Mouse (Mus musculus) macrophage (primary cell): ENCODE data around the gene Gm27029. TPM values are rescaled to one million over a fixed set of nuclear protein-coding genes. Genes with fewer than 3 reads are reported as not detected.
"Not testable (repeated sequence)": the region's sequence is repeated elsewhere in the genome, so short reads cannot be mapped to it uniquely, and the experiment has no call there.

Experiments used
- H3K27ac ChIP-seq: fragments of 350-480 bp; formaldehyde crosslinking; 2 replicates; pipeline ENCODE4 v1.9.0; 2021
- H3K36me3 ChIP-seq: fragments of 350-480 bp; formaldehyde crosslinking; 2 replicates; pipeline ENCODE4 v1.9.0; 2021; ENCODE audit errors: inconsistent target
- H3K4me3 ChIP-seq: fragments of 350-480 bp; formaldehyde crosslinking; 2 replicates; pipeline ENCODE4 v1.9.0; 2021; ENCODE audit errors: inconsistent target
- H3K79me2 ChIP-seq: fragments of 350-480 bp; formaldehyde crosslinking; 2 replicates; pipeline ENCODE4 v1.9.0; 2021; ENCODE audit errors: inconsistent target
- WGBS: methylation state at CpG from one replicate; pipeline ENCODE4 v1.1.7; 2026; ENCODE audit warnings: inconsistent platforms; ENCODE audit not compliant: missing documents; 5-methylcytosine and 5-hydroxymethylcytosine counted together
- polyA plus RNA-seq: library from polyadenylated mRNA; stranded (reverse); fragments of 250-400 nt; gene quantifications from 3 replicates; pipeline ENCODE4 v1.2.4, GENCODE M21; 2018; ENCODE audit warnings: inconsistent platforms
- total RNA-seq, 78 experiments: library from RNA; depleted of rRNA; stranded (reverse); fragments of 250-400 nt; gene quantifications; 1 replicate in 9 of 78; 2 replicates in 24 of 78; 3 replicates in 43 of 78; 4 replicates in 2 of 78; pipeline ENCODE4 v1.2.4; 2018; ENCODE audit warnings: inconsistent platforms in 56 of 78

The Gm27029 gene
- 1 to 10 TPM in 8 of 26 experiments, under 1 TPM in 5, not detected in 13; 0.62 to 2.3 (median 1.2) TPM for total RNA-seq (2018; cell fraction: chromatin; rRNA removed)
- total RNA-seq (2018; cell fraction: cytosol; rRNA removed), result 1 to 10 TPM in 6 of 26 experiments, under 1 TPM in 20; 0.15 to 1.7 (median 0.68) TPM
- 1 to 10 TPM in 6 of 26 experiments, under 1 TPM in 6, not detected in 14; 0.44 to 2.8 (median 1.1) TPM for total RNA-seq (2018; cell fraction: nucleus; rRNA removed)
- 0.82 to 2.1 TPM in 2 of 3 replicates, not detected in the other for polyA plus RNA-seq

DNA sequence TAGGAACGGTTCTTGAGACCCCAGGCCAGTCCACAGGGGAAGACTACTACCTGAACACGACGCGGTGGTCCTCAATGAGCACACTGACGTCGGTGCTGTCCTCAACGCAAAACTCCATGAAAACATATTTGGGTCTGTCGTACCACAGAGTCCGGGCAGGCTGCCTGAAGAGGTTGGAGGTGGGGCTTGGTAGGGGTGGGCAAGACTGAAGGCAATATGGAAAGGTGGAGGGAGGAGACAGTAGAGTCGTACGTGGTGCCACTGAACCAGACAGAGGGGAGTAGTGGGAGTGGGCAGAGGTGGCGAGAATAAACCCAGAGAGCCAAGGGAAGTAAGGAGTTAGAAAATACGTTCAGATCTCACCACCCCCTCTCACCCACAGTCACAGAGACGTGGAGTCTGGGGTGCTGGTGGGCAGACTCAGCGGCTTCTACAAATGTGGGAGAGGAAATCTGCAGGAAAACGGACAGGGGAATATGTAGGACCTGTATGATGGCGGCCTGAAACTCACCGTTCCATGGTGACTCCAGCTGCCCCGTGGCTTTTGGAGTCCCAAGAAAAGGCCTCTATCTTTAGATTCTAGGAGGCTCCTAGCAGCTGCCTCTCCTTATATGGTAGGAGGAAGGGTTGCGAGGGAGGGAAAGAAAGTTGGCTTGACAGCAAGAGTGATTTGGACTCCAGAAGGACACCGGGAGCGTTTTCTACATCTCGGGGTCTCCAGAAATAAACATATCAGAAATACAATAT, at the start of gene Gm27029:
TSS of gene Gm27029 (minus strand) at position 692 of the 747 bp plus-strand sequence.
- WGBS, result 9% methylated on average over 23 of the region's 23 CpGs
- peak within 1 kb of the TSS; percentile 65 for H3K27ac ChIP-seq
- H3K79me2 ChIP-seq, result peaks cover 34% of the 10 kb centered on the region
- H3K36me3 ChIP-seq, result peaks cover 3% of the 10 kb centered on the region; the same call in 1 of the 2 replicates
- peak within 1 kb of the TSS; percentile 64 for H3K4me3 ChIP-seq

DNA sequence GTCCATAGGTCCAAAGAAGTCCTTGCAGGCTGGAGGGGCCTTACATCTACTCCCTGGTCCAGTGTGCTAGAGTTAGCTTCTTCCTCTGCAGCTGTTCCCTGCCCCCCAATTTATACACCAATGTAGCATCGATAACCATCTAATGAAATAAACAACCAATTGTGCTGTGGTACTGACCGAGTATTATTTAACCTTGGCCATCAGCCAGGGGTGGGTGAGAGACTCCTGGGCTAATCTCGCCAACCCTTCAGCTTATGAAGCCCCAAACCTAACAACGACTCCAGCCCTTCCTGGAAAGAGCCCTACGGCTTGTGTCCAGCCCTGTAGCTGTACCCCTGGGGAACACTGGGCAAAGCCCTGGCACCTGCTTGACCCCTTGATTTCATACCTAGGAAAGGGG, 49.7 kb upstream of the Gm27029 start:
- H3K36me3 ChIP-seq, result no peaks in the 10 kb centered on the region
- H3K27ac ChIP-seq, result no peak overlapping the region
- H3K79me2 ChIP-seq, result no peaks in the 10 kb centered on the region
- H3K4me3 ChIP-seq, result no peak overlapping the region
- 88% methylated on average over 5 of the region's 5 CpGs for WGBS

DNA sequence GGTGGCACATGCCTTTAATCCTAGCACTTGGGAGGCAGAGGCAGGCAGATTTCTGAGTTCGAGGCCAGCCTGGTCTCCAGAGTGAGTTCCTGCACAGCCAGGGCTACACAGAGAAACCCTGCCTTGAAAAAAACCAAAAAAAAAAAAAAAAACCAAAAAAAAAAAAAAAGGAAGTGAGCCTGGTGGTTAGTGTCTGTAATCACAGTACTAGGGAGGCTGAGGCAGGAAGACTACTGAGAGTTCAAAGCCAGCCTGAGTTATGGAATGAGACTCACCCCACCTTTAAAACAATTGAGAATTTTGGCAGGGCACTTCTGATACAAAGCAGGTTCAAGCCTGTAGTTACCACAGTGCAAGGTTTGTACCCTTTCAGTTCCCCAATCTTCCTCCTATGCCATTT, 49.1 kb upstream of the Gm27029 start:
- H3K4me3 ChIP-seq, H3K36me3 ChIP-seq, H3K27ac ChIP-seq, H3K79me2 ChIP-seq: not testable (repeated sequence)
- whole genome bisulfite sequencing, result no CpG with 5 or more reads among the region's 1 CpGs

DNA sequence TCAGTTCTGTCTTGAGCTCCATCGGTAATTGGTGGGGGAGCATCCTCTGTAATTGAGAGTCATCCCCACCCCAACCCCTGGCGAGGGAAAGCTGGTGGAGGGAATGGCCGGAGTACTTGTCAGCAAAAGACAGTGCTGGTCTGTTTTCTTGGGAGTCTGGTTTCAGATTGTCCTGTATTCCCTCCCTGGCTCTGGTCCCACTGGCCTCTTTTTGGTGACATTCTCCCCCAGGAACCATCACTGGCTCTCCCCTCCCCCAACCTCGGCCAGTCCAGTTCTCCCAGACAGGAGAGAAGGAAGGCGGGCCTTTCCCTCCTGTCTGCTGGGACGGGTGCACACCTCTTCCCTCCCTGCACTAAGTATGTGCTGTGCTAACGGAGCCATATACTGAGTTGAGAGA, 47.7 kb upstream of the Gm27029 start:
- H3K27ac ChIP-seq, result no peak overlapping the region
- no peak overlapping the region for H3K4me3 ChIP-seq
- no peaks in the 10 kb centered on the region for H3K36me3 ChIP-seq
- H3K79me2 ChIP-seq, result no peaks in the 10 kb centered on the region
- 90% methylated on average over 5 of the region's 7 CpGs for WGBS

DNA sequence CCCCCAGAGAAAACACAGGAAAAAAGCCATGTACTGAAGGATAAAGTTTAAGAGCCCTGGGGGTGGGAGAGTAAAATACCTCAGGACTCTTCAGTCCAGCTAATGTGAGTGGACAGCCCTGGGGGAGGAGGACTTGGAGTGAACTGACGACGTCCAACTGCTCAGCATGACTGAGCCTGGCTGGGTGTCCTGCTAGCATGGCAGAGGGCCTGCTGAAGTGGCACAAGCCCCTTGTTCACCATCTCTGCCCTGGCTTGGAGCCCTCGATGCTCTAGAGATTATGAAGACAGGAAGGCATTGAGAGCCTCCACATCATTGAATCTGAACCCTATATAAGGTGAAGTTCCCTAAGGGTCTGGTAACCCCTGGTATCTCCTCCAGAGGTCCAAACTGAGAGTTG, 47.3 kb upstream of the Gm27029 start:
- no peak overlapping the region for H3K27ac ChIP-seq
- H3K79me2 ChIP-seq, result no peaks in the 10 kb centered on the region
- no peaks in the 10 kb centered on the region for H3K36me3 ChIP-seq
- 87% methylated on average over 3 of the region's 3 CpGs for WGBS
- no peak overlapping the region for H3K4me3 ChIP-seq

DNA sequence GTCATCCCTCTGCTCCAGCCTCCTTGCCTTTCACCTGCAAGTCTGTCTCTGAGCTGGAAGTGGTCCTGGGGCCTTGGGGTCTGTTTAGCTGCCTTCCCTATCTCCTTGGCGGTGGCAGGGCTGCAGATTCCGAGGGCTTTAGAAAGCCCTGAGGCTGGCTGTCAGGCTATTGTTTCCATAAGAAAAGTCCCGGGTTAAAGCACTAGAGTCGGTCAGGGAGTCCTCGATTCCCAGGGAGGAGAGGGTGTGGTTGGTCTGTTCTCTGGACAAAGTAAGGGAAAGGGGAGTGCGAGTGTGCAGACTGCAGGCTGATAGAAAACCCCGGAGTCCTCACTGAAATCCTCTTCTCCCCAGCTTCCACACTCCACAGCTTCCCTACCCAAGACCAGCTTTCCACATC, 45.6 kb upstream of the Gm27029 start:
- WGBS, result 92% methylated on average over 7 of the region's 7 CpGs

DNA sequence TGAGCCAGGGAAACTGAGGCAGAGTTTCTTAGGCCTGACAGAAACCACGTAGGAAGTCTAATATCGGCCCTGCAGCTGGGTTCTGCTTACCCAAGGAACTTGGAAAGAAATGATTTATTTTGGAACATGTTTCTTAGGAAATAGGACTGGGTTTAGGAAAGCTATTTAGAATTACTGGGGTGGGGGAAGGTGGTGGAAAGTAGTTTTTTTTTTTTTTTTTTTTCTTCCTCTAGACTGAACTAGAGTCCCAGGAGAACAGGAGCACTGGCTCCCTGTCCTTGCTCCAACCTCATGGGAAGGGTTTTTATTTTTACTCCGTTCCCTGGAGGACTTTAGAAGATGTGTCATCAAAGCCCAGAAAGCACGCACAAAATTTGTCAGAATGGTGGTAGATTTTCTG, 44.6 kb upstream of the Gm27029 start:
- WGBS, result 82% methylated on average over 4 of the region's 4 CpGs
- H3K27ac ChIP-seq, result no peak overlapping the region
- no peak overlapping the region for H3K4me3 ChIP-seq
- H3K36me3 ChIP-seq, result no peaks in the 10 kb centered on the region
- peaks cover 14% of the 10 kb centered on the region for H3K79me2 ChIP-seq

More for the DNA sequence above, 45.6 kb upstream of the Gm27029 start:
- H3K27ac ChIP-seq, result no peak overlapping the region
- H3K4me3 ChIP-seq, result no peak overlapping the region
- H3K79me2 ChIP-seq, result peaks cover 4% of the 10 kb centered on the region; the same call in 1 of the 2 replicates
- no peaks in the 10 kb centered on the region for H3K36me3 ChIP-seq

DNA sequence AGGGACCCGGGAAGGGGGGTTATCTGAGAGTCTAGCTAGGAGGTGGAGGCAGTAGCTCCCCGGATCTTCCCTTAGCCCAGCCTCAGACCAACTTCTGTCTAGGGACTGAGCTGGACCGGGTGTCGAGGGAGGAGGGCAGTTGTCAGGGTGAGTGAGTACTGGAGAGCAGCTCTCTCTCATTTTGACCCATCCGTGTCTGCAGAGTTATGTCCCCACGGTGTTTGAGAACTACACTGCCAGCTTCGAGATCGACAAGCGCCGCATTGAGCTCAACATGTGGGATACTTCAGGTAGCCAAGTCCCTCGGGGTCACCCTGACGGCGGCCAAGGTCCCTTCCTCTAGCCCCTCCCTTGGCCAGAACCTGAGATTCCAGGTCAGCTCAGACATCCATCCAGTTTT, 44.1 kb upstream of the Gm27029 start:
- 26% methylated on average over 10 of the region's 13 CpGs for WGBS
- H3K4me3 ChIP-seq, result peak overlapping the region; percentile 33
- no peak overlapping the region for H3K27ac ChIP-seq
- peaks cover 18% of the 10 kb centered on the region for H3K79me2 ChIP-seq
- no peaks in the 10 kb centered on the region for H3K36me3 ChIP-seq

DNA sequence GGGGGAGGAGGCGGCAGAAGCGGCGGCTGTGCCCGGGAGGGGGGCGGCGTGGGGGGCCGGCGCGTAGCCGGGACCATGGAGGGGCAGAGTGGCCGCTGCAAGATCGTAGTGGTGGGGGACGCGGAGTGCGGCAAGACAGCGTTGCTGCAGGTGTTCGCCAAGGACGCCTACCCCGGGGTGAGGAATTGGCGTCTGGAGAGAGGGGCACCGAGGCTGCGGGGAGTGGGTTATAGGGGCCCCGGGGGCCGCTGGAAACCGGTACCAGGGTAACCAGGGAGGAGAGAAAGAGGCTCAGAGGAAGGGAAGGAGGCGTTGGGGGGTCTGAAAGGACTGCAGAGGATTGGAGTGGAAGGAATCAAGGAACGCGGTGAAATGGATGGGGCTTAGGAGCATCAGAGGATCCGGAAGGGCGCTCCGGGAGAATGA, 43.7 kb upstream of the Gm27029 start:
- Histone ChIP-seq H3K36me3 (no peaks in the 10 kb centered on the region), H3K4me3 (peak overlapping the region; percentile 33), H3K27ac (no peak overlapping the region), H3K79me2 (peaks cover 23% of the 10 kb centered on the region)
- 4% methylated on average over 30 of the region's 31 CpGs for WGBS

DNA sequence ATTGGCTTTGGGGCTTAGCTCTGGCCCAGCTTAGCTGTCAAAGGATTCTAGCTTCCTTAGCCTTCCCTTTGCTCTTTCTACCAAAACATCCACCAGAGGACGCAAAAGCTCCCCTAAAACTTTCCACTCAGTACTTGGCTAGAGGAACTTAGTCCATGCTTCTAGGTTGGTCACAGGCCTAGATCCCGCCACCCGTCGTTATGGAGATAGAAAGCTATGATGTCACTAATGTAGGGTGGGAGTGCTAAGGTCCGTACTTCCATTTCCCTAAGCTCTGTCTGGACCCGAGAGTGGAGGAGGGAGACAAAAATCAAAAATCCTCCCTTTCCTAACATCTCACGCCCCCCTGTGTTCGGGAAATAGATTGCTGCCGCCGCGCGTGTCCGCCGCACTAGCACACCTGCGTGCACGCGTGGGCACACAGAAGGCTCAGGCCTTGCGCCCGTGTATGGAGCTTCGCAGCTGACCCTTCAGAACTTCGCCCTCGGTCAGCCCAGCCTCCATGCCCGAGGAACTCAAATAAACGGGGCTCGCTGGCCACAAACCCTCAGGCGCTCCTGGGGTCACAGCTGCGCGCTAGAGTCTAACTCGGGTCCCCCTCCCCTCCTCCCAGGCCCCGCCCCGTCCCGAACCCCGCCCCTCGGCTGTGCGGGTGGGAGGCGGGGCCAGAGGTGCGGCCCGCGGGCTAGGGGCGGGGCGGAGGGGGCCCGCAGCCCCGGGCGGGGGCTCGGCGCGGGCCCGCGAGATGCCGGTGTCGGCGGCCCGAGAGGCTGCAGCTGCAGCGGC, 43.1 kb upstream of the Gm27029 start:
- Histone ChIP-seq H3K27ac (no peak overlapping the region), H3K36me3 (no peaks in the 10 kb centered on the region), H3K79me2 (peaks cover 29% of the 10 kb centered on the region), H3K4me3 (peak overlapping the region; percentile 49)
- WGBS, result under 1% methylated on average over 46 of the region's 54 CpGs

DNA sequence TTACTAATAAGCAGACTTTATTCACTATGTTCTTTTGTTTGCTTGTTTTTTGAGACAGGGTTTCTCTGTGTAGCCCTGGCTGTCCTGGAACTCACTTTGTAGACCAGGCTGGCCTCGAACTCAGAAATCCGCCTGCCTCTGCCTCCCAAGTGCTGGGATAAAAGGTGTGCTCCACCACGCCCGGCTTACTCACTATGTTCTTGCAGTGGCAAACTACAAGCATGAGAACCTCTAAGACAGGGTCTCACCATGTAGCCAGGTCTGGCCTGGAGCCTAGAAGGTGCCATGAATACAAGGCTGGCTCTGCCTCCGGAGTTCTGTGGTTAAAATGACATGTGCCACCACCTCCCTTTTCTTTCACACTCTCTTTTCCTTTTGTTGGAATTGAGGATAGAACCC, 42.0 kb upstream of the Gm27029 start:
- Histone ChIP-seq H3K4me3 (peak overlapping the region; percentile 16), H3K36me3 (peaks cover 11% of the 10 kb centered on the region), H3K79me2 (peaks cover 40% of the 10 kb centered on the region)
- H3K27ac ChIP-seq, result not testable (repeated sequence)
- WGBS, result 36% methylated on average over 4 of the region's 5 CpGs

DNA sequence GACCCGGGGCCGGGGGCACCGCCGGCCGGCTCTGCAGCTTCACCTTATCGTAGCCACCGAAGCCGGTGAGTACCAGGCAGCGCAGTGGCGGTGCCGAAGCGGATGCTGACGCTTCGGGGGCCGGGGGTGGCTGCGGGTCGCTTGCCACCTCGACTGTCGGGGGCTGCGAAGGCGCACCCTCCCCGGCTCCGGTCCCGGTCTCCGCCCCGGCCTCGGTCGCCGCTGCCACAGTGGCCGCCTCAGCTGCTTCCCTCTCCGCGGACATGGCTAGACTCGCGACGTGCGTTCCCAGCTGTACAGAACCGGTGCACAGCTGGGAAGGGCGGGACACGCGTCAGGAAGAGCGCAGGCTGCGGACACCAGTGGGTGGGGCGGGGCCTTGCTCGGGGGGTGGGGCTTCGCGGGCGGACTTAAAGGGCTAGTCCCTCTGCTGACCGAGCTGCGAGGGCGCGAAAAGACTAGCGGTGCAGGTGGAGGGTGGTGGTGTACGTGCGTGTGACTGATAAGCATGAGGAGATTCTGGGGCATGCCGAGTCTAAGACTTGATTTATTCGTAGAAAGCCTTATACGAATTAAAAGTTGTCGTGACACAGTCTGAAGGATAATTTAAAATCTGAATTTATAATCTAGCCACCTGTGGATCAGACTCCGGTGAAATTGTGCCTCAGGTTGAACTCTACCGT, 41.4 kb upstream of the Gm27029 start, which contains the start of gene Vat1:
TSS of gene Vat1 (minus strand) at position 362 of the 683 bp plus-strand sequence.
- under 1% methylated on average over 45 of the region's 60 CpGs for WGBS
- Histone ChIP-seq H3K27ac (peak within 1 kb of the TSS; percentile 88), H3K36me3 (peaks cover 16% of the 10 kb centered on the region)

DNA sequence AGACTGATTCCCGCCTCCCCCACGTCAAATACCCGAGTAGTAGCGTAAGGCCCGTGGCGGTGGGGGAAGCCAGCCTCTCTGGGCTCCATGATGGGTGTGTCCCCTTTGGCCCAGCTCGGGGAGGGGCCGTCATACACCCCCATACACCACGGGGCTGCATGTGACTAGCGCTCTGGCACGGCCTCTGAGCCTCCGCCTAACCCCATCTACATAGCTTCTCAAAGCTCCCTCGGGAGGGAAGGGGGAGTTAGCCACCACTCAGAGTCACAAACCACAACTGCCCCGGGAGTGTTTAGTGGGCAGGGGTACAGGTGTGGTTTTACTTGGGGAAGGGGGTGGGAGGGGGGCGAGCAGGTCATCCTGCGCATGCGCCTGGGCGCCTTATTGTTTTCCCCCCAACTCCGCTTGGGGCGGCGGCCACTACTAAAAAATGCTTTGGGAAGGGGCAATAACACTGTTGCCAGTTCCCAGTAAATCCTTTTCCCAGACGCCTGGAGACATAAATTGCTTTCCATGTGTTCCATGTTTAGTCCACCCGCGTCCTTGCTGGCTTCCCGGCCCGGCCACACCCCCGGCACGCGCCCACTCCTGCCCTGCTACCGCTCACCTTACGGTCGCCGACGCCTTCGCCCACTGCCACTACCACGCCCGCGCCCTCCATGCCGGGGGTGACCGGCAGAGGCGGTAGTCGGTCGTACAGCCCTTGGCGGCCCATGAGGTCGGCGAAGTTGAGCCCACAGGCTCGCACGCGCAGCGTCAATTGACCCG, 40.7 kb upstream of the Gm27029 start:
- WGBS, result 2% methylated on average over 51 of the region's 51 CpGs
- Histone ChIP-seq H3K4me3 (peak overlapping the region; percentile 79), H3K79me2 (peaks cover 53% of the 10 kb centered on the region), H3K27ac (peak overlapping the region; percentile 88), H3K36me3 (peaks cover 21% of the 10 kb centered on the region)

More for the DNA sequence above, 41.4 kb upstream of the Gm27029 start, which contains the start of gene Vat1:
- H3K4me3 ChIP-seq, result peak within 1 kb of the TSS; percentile 79
- H3K79me2 ChIP-seq, result peaks cover 46% of the 10 kb centered on the region
